ENCODE assay signal across 18 mouse cellular contexts in genomic region chr6:98901259-98901658, GRCm38 (mm10).
A peak's percentile ranks its signal among the peaks of the same experiment; 100 is the strongest.
DNase-seq lines count a peak whose midpoint lies in the region; ATAC-seq lines count a peak whose summit lies in the region.
"Had no signal": no experiment of that assay in that cellular context is flagged by ENCODE, and none has a peak within 500 bp of the region (broad histone marks: within the 10 kb centered on the region; RNA-seq: fewer than 3 reads in every experiment).

No protein-coding gene starts in this region.

- ATAC-seq in monocyte, adult 5-6 weeks (replicated peaks; ENCODE audit: insufficient number of reproducible peaks, low FRiP score, low TSS enrichment, poor library complexity, severe bottlenecking) = no peak
- ATAC-seq: activated CD4-positive, CD25-positive, alpha-beta regulatory T cell, adult 4 months; forebrain, postnatal 0 days; hindbrain, postnatal 0 days had no signal

- DNase-seq in 3134 (ENCODE audit: extremely low read depth, insufficient read length, low spot score) (peak; percentile 59), A20 (ENCODE audit: low read depth, low spot score) (peak; percentile 25), NIH3T3 (ENCODE audit: low read depth) (peak; percentile 90)
- peak; percentile 62 for DNase-seq in fibroblast of lung, adult 2 months (ENCODE audit: low read depth)
- DNase-seq in thymus, postnatal 10 days (ENCODE audit: low spot score in 2 of 2) = no peak
- no peak for DNase-seq in embryo, embryonic 9.5 days (ENCODE audit: extremely low spot score)
- DNase-seq: adrenal gland, adult 8-10 months; cerebellum, adult 11 months; cerebellum, adult 9-11 months; cerebellum, postnatal 36 days; forebrain, postnatal 0 days; gastrocnemius, postnatal 14 days; heart, adult 2 months; heart, postnatal 14 days; kidney, adult 11 months had no signal

Comparison
In these comparisons a context has a peak if more than half of its experiments do, and no peak if none do; other contexts are left out.
1. DNase-seq: peak in 3134 (single experiment), A20 (single experiment), NIH3T3 (single experiment) and fibroblast of lung, adult 2 months (single experiment); none in thymus, postnatal 10 days (0 of 2) and embryo, embryonic 9.5 days (single experiment).